Mouse (Mus musculus): ENCODE measurements around the gene Hmga1.

The Hmga1 gene

GRCm38 (mm10) chr17:27588231-27588630 is 31.9 kb downstream of the Hmga1 start:
- DNase-seq (ENCODE audit: low spot score in 2 of 2): no peak

GRCm38 (mm10) chr17:27591826-27592564 is 35.7 kb downstream of the Hmga1 start:
- no peak for DNase-seq (ENCODE audit: low spot score in 2 of 2)

GRCm38 (mm10) chr17:27592565-27592910 is 36.2 kb downstream of the Hmga1 start:
- no peak for DNase-seq (ENCODE audit: low spot score in 2 of 2)

GRCm38 (mm10) chr17:27595659-27596375 is 39.5 kb downstream of the Hmga1 start:
- no peak for DNase-seq (ENCODE audit: low spot score in 2 of 2)

- DNase-seq (ENCODE audit: low spot score in 2 of 2): no peak
These were observed 40.3 kb downstream of the Hmga1 start for GRCm38 (mm10) chr17:27596376-27597190.

- no peak for DNase-seq (ENCODE audit: low spot score in 2 of 2)
These were observed 44.0 kb downstream of the Hmga1 start for GRCm38 (mm10) chr17:27600286-27600685.

- no peak for DNase-seq (ENCODE audit: low spot score in 2 of 2)
These were observed 44.6 kb downstream of the Hmga1 start for GRCm38 (mm10) chr17:27600869-27601268.

GRCm38 (mm10) chr17:27603036-27603435 is 46.7 kb downstream of the Hmga1 start:
- DNase-seq (ENCODE audit: low spot score in 2 of 2): no peak

- DNase-seq (ENCODE audit: low spot score in 2 of 2): no peak
These were observed 47.4 kb downstream of the Hmga1 start for GRCm38 (mm10) chr17:27603522-27604234.

- no peak for DNase-seq (ENCODE audit: low spot score in 2 of 2)
These were observed 53.3 kb downstream of the Hmga1 start for GRCm38 (mm10) chr17:27609576-27609975.

- DNase-seq (ENCODE audit: low spot score in 2 of 2): no peak
These were observed 54.6 kb downstream of the Hmga1 start for GRCm38 (mm10) chr17:27610679-27611518.

GRCm38 (mm10) chr17:27611519-27611884 is 55.2 kb downstream of the Hmga1 start:
- no peak for DNase-seq (ENCODE audit: low spot score in 2 of 2)

GRCm38 (mm10) chr17:27611994-27612393 is 55.7 kb downstream of the Hmga1 start:
- no peak for DNase-seq (ENCODE audit: low spot score in 2 of 2)

- DNase-seq (ENCODE audit: low spot score in 2 of 2): no peak
These were observed 56.7 kb downstream of the Hmga1 start for GRCm38 (mm10) chr17:27613016-27613415.
